1 mouse cellular context compared by ENCODE assay signal in the genomic region with DNA sequence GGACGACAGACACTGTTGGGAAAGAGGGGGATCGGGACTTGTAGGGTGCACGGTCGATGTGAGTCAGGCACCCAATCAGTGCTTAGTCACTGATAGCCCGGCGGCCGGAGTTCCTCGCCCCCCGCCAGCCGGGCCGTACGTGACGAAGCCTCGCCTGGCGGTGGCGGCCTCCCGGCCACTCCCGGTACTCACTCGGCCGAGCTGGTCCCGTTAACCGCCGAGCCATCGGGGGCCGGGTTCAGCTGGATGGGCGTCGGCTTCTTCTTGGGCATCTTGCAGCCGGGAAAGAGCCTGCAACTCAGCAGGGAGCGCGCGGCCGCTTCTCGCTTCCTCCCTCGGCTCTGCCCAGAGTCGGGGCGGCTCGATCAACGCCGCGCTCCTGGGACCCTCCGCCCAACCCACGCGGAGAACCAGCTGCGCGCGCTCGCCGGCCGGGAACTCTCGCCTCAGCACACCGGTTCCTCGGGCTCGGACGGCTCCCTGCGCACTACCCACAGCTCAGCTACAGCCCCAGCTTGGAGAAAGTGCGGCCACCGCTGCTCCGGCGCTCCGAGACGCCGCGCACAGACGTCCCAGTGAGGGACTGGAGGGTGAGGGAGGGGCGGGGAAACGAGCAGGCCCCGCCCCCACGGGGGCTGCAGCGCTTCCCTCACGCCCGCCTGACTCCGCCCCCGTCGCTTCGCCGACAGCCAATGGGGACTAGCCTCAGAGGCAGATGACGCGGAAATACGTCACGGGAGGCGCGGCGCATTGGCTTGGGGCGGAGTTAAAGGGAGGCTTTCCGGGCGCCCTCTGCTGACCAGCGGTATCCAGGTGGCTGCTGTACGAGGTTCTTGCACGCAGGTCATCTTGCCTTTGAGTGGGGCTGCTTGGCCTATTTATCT.
TF ChIP-seq lines count a peak whose summit lies in the region.

A gene (minus strand): TSS at position 611 of the 884 bp plus-strand sequence.

TF ChIP-seq in CH12.LX, 34 proteins besides CTCF, POLR2A, EP300 and RAD21 (continued from another document):
- no peak for TF ChIP-seq CHD1 (IDR thresholded peaks at IDR 0.05; ENCODE audit: low read depth, low read length)
- peak; percentile 70; the same call in 1 of the 2 replicates for TF ChIP-seq MAZ (IDR thresholded peaks at IDR 0.05; ENCODE audit: low read depth, low read length)
- peak; percentile 90 for TF ChIP-seq USF1 (IDR thresholded peaks at IDR 0.05; ENCODE audit: low read depth, low read length)
- peak; percentile 63; the same call in 1 of the 2 replicates for TF ChIP-seq MXI1 (IDR thresholded peaks at IDR 0.05; ENCODE audit: low read depth, low read length)
- TF ChIP-seq IRF4 (IDR thresholded peaks at IDR 0.05; ENCODE audit: low read depth, low read length): no peak; the same call in 1 of the 2 replicates
- no peak for TF ChIP-seq PAX5 (IDR thresholded peaks at IDR 0.05; ENCODE audit: low read length)
- TF ChIP-seq JUND (conservative IDR thresholded peaks at IDR 0.05; ENCODE audit: low read depth, low read length): no peak
- no peak for TF ChIP-seq RCOR1 (conservative IDR thresholded peaks at IDR 0.05; ENCODE audit: low read depth, low read length)
- no peak for TF ChIP-seq CHD2 (IDR thresholded peaks at IDR 0.05; ENCODE audit: low read length)
- no peak for TF ChIP-seq ZNF384 (IDR thresholded peaks at IDR 0.05; ENCODE audit: low read depth, low read length)
- TF ChIP-seq POLR2AphosphoS2 (IDR thresholded peaks at IDR 0.05; ENCODE audit: low read depth, low read length): peak; percentile 73
- TF ChIP-seq MAFK (IDR thresholded peaks at IDR 0.05; ENCODE audit: insufficient replicate concordance, low read length): no peak
- TF ChIP-seq MEF2A (IDR thresholded peaks at IDR 0.05; ENCODE audit: borderline replicate concordance, low read depth, low read length): no peak
- no peak for TF ChIP-seq E2F4 (IDR thresholded peaks at IDR 0.05; ENCODE audit: insufficient replicate concordance, low read depth, low read length)
- TF ChIP-seq ZKSCAN1 (IDR thresholded peaks at IDR 0.05; ENCODE audit: borderline replicate concordance, low read depth, low read length): no peak
- no peak for TF ChIP-seq ZC3H11A (IDR thresholded peaks at IDR 0.05; ENCODE audit: low read depth, low read length)
- no peak for TF ChIP-seq UBTF (IDR thresholded peaks at IDR 0.05; ENCODE audit: low read depth, low read length)
- no peak for TF ChIP-seq MAX (IDR thresholded peaks at IDR 0.05; ENCODE audit: low read length)
- peak; percentile 83 for TF ChIP-seq ELF1 (IDR thresholded peaks at IDR 0.05; ENCODE audit: low read depth, low read length)
- peak; percentile 76 for TF ChIP-seq HCFC1 (IDR thresholded peaks at IDR 0.05; ENCODE audit: low read depth, low read length)
- no peak for TF ChIP-seq ETS1 (conservative IDR thresholded peaks at IDR 0.05; ENCODE audit: low read depth, low read length)
- TF ChIP-seq NELFE (IDR thresholded peaks at IDR 0.05; ENCODE audit: low read depth, low read length): peak; percentile 98
